Comparison of ENCODE assay signal across 8 mouse cellular contexts in the genomic region with DNA sequence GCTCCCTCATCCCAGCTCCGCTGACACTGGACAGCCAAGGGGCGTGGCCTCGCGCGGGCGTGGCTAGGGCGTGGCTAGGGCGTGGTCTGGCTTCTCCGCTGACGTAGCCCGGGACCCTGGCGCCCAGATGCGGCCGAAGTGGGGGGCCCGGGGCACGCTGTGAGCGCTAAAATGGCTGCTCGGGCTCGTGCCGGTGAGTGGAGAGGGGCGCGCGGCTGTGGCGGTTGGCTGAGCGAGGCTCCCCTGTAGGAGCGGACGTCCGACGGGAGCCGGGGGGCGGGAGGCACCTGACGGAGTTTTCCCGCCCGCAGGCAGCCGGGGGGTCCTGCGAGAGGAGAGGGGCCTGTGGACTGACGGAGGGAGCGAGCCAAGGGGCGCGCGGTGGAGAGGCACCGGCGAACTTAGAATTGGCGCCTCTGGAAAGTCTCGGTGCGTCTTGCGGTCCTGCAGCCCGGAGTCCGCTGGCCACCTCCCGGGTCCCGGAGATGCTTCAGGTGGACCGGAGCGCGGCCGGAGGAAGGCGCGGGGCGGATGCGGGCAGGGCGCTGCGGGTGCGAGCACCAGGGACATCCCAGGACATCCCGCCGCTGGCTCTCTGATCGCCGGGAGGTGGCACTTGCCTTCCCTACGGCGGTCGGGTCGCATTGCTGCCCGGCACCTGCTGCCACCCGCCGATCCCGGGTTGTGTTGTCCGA. TPM values are rescaled to one million over a fixed set of nuclear protein-coding genes. Genes with fewer than 3 reads are reported as not detected.
DNase-seq lines count a peak whose midpoint lies in the region; ATAC-seq lines count a peak whose summit lies in the region.

No protein-coding gene starts in this region.

- H3K4me1 ChIP-seq in forebrain, embryonic 11.5 days (replicated peaks; ENCODE audit: control insufficient read depth, insufficient read depth, low read length): peaks cover 7% of the 10 kb centered on the region; the same call in 1 of the 2 replicates
- peaks cover 8% of the 10 kb centered on the region; the same call in 1 of the 2 replicates for H3K4me1 ChIP-seq in hindbrain, embryonic 12.5 days
- peaks cover 12% of the 10 kb centered on the region for H3K4me1 ChIP-seq in midbrain, embryonic 15.5 days
- H3K4me1 ChIP-seq in stomach, embryonic 15.5 days: peaks cover 16% of the 10 kb centered on the region

- ATAC-seq in cerebellum, adult (ENCODE audit: insufficient number of reproducible peaks, low FRiP score, low TSS enrichment): peak; percentile 75
- ATAC-seq in forebrain, embryonic 11.5 days (replicated peaks; ENCODE audit: low FRiP score): peak; percentile 96
- peak; percentile 94 for ATAC-seq in hindbrain, embryonic 12.5 days (ENCODE audit: low FRiP score)
- ATAC-seq in midbrain, embryonic 15.5 days (replicated peaks): peak; percentile 84
- peak; percentile 88; the same call in 1 of the 2 replicates for ATAC-seq in stomach, embryonic 15.5 days (ENCODE audit: insufficient read depth, low FRiP score, low read depth)

- H3K27me3 ChIP-seq in forebrain, embryonic 11.5 days (ENCODE audit: control insufficient read depth, insufficient read depth, low read length): peaks cover 16% of the 10 kb centered on the region
- peaks cover 22% of the 10 kb centered on the region for H3K27me3 ChIP-seq in hindbrain, embryonic 12.5 days
- H3K27me3 ChIP-seq in midbrain, embryonic 15.5 days (replicated peaks): peaks cover 37% of the 10 kb centered on the region
- peaks cover 37% of the 10 kb centered on the region for H3K27me3 ChIP-seq in stomach, embryonic 15.5 days (replicated peaks)

- peak overlapping the region; percentile 77 for H3K4me3 ChIP-seq in forebrain, embryonic 11.5 days (ENCODE audit: low read depth, low read length)
- peak overlapping the region; percentile 82 for H3K4me3 ChIP-seq in hindbrain, embryonic 12.5 days
- H3K4me3 ChIP-seq in midbrain, embryonic 15.5 days: peak overlapping the region; percentile 67
- peak overlapping the region; percentile 63 for H3K4me3 ChIP-seq in stomach, embryonic 15.5 days (replicated peaks)

- under 1% methylated on average over 73 of the region's 75 CpGs for WGBS in forebrain, embryonic 11.5 days
- WGBS in hindbrain, embryonic 12.5 days: under 1% methylated on average over 73 of the region's 75 CpGs
- under 1% methylated on average over 75 of the region's 75 CpGs for WGBS in midbrain, embryonic 15.5 days
- under 1% methylated on average over 72 of the region's 75 CpGs for WGBS in stomach, embryonic 15.5 days

- peak; percentile 16 for DNase-seq in T-cell, adult 2 months (ENCODE audit: low spot score)
- peak; percentile 97 for DNase-seq in forebrain, embryonic 11.5 days (ENCODE audit: low spot score)
- peak; percentile 96 for DNase-seq in liver
- DNase-seq in right cerebral cortex, postnatal 25 days: no peak

- no peaks in the 10 kb centered on the region for H3K9me3 ChIP-seq in forebrain, embryonic 11.5 days (ENCODE audit: control insufficient read depth, low read length)
- H3K9me3 ChIP-seq in hindbrain, embryonic 12.5 days (replicated peaks): no peaks in the 10 kb centered on the region
- H3K9me3 ChIP-seq in midbrain, embryonic 15.5 days: no peaks in the 10 kb centered on the region
- no peaks in the 10 kb centered on the region for H3K9me3 ChIP-seq in stomach, embryonic 15.5 days

- H3K9ac ChIP-seq in forebrain, embryonic 11.5 days (ENCODE audit: low read length): peak overlapping the region; percentile 79
- H3K9ac ChIP-seq in hindbrain, embryonic 12.5 days: peak overlapping the region; percentile 58
- H3K9ac ChIP-seq in midbrain, embryonic 15.5 days: peak overlapping the region; percentile 34
- peak overlapping the region; percentile 16; the same call in 1 of the 2 replicates for H3K9ac ChIP-seq in stomach, embryonic 15.5 days

- H3K4me2 ChIP-seq in forebrain, embryonic 11.5 days (ENCODE audit: low read depth, low read length, severe bottlenecking): peak overlapping the region; percentile 90
- H3K4me2 ChIP-seq in hindbrain, embryonic 12.5 days (replicated peaks): peak overlapping the region; percentile 97
- peak overlapping the region; percentile 99 for H3K4me2 ChIP-seq in midbrain, embryonic 15.5 days
- H3K4me2 ChIP-seq in stomach, embryonic 15.5 days: peak overlapping the region; percentile 99

- H3K27ac ChIP-seq in forebrain, embryonic 11.5 days (ENCODE audit: low read depth, low read length): no peak overlapping the region
- no peak overlapping the region for H3K27ac ChIP-seq in hindbrain, embryonic 12.5 days
- H3K27ac ChIP-seq in midbrain, embryonic 15.5 days: no peak overlapping the region
- H3K27ac ChIP-seq in stomach, embryonic 15.5 days: no peak overlapping the region

- no peaks in the 10 kb centered on the region for H3K36me3 ChIP-seq in forebrain, embryonic 11.5 days (ENCODE audit: control insufficient read depth, insufficient read depth, low read length)
- H3K36me3 ChIP-seq in hindbrain, embryonic 12.5 days: no peaks in the 10 kb centered on the region
- no peaks in the 10 kb centered on the region for H3K36me3 ChIP-seq in midbrain, embryonic 15.5 days (replicated peaks)
- no peaks in the 10 kb centered on the region for H3K36me3 ChIP-seq in stomach, embryonic 15.5 days

RNA-seq across cellular contexts. Expression of a gene that starts 2.5 kb away (rescaled TPM):
- 10.5 and 11.3 TPM in 2 replicates for polyA plus RNA-seq in forebrain, embryonic 11.5 days (2014; fragmentation: Nextera tagmentation; extraction: Ambion mirVana)
- polyA plus RNA-seq in hindbrain, embryonic 12.5 days (2016; fragmentation: Nextera tagmentation; extraction: Ambion mirVana): 2.9 and 3.0 TPM in 2 replicates
- polyA plus RNA-seq in midbrain, embryonic 15.5 days (2015; fragmentation: Nextera tagmentation; extraction: Ambion mirVana): 0.32 and 0.61 TPM in 2 replicates
- polyA plus RNA-seq in stomach, embryonic 15.5 days (2015; fragmentation: Nextera tagmentation; extraction: Ambion mirVana): 0.31 and 0.59 TPM in 2 replicates

Comparison
In these comparisons a context has a peak if more than half of its experiments do, and no peak if none do; other contexts are left out.
1. H3K9ac ChIP-seq: peak in every context shown above with its lines; median percentile 79 in forebrain, embryonic 11.5 days; 58 in hindbrain, embryonic 12.5 days; 34 in midbrain, embryonic 15.5 days; 16 in stomach, embryonic 15.5 days.